Mouse (Mus musculus): ENCODE results near the gene Tgm4. TPM values are rescaled to one million over a fixed set of nuclear protein-coding genes. Genes with fewer than 3 reads are reported as not detected.
A peak's percentile ranks its signal among the peaks of the same experiment; 100 is the strongest.

Tgm4 gene
- polyA plus RNA-seq, 1 experiment from 2014 or later, result 0.24 TPM

DNA sequence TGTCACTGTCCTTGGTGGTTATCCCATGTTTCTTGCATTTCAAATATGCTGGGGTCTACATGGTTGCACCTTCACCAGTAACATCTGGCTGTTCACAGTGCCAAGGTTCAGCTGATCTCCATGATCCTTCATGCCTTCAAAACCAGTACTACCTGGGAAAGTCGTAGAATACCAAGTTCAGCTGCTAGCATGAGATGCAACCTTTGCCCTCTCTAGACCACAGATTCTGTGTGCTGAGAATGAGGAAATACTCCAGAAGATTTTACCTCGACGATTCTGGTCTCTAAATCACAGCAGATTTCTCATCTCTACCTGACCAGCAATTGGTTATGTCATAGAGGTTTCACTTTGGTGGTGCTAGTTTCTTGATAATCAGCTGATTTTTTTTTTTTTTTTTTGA lies 25.6 kb downstream of the Tgm4 start:
- 85% methylated on average over 3 of the region's 3 CpGs for WGBS
- H3K4me3 ChIP-seq, result no peak overlapping the region
- ATAC-seq (ENCODE audit: low FRiP score, low read depth), result no peak
- H3K27me3 ChIP-seq (replicated peaks), result no peaks in the 10 kb centered on the region
- no peak overlapping the region for H3K27ac ChIP-seq
- H3K4me2 ChIP-seq (replicated peaks), result no peak overlapping the region
- no peaks in the 10 kb centered on the region for H3K4me1 ChIP-seq
- no peak overlapping the region for H3K9ac ChIP-seq
- no peaks in the 10 kb centered on the region for H3K9me3 ChIP-seq
- no peaks in the 10 kb centered on the region for H3K36me3 ChIP-seq

DNA sequence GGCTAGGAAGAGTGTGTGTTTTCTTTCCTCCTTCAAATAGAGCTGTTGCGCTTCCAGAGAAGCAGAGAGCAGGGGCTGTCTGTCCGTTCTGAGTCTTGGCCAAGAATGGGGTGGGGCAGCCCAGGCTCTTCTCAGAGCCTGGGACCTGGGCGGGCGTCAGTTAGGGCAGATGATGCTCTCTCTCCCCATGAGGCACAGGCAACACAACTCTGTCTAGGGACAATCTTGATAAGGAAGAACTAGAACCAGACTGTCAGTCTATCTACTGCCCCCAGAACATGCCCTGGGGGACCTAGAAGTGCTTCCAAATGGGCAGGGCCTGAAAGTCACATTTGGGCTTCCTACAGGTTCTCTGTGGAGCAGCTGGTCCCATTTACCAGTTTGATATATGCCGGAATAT lies 44.6 kb downstream of the Tgm4 start:
- Histone ChIP-seq H3K27ac (no peak overlapping the region), H3K4me2 (replicated peaks) (no peak overlapping the region), H3K27me3 (replicated peaks) (no peaks in the 10 kb centered on the region), H3K9ac (no peak overlapping the region), H3K36me3 (peaks cover 82% of the 10 kb centered on the region), H3K9me3 (no peaks in the 10 kb centered on the region), H3K4me3 (no peak overlapping the region), H3K4me1 (no peaks in the 10 kb centered on the region)
- no peak for ATAC-seq (ENCODE audit: low FRiP score, low read depth)
- 86% methylated on average over 5 of the region's 5 CpGs for WGBS

DNA sequence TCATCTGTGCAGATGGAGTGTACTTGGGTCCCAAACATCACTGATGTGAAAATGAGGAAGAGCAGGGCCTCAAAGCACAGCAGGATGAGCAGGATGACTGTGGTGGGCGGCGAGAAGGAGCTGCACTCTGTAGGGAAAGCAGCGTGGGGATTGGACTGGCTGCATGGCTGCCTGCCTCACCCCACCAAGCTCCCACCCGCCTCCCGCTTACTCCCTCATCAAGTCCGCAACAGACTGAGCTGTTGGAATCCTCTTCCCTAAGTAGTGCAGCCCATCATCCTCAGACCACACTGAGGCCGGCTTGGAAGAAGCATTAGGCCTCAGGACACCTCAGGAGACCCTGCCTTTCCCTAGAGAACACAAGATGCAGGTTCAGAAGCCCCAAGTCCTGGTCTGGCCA lies 45.8 kb downstream of the Tgm4 start:
- Histone ChIP-seq H3K9ac (no peak overlapping the region), H3K27ac (no peak overlapping the region), H3K27me3 (replicated peaks) (no peaks in the 10 kb centered on the region), H3K9me3 (no peaks in the 10 kb centered on the region), H3K4me1 (no peaks in the 10 kb centered on the region), H3K36me3 (peaks cover 88% of the 10 kb centered on the region), H3K4me3 (no peak overlapping the region), H3K4me2 (replicated peaks) (no peak overlapping the region)
- no peak for ATAC-seq (ENCODE audit: low FRiP score, low read depth)
- WGBS, result 90% methylated on average over 7 of the region's 7 CpGs

DNA sequence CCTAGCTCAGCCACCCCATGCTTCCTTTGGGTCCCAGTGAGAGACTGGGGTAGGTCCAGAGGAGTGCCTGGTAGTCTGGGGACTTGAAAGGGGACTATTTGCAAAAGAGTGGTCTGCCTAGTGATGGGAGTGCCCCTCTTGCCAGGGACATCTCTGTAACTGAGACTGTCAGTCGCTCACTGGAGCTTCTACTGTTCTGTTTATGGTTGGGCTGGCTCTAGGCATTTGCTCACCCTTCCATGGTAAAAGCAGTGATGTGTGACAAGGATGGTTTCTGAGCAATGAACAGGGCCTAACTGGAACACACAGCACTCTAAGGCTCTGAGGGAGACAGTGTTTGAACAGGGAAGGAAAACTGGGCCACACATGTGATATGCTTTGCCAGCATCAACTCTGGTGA lies 46.3 kb downstream of the Tgm4 start:
- no peaks in the 10 kb centered on the region for H3K9me3 ChIP-seq
- H3K27ac ChIP-seq, result no peak overlapping the region
- no peak overlapping the region for H3K9ac ChIP-seq
- H3K36me3 ChIP-seq, result peaks cover 88% of the 10 kb centered on the region
- H3K27me3 ChIP-seq (replicated peaks), result no peaks in the 10 kb centered on the region
- no peak overlapping the region for H3K4me2 ChIP-seq (replicated peaks)
- no peaks in the 10 kb centered on the region for H3K4me1 ChIP-seq
- no peak overlapping the region for H3K4me3 ChIP-seq
- 79% methylated on average over 1 of the region's 1 CpGs for WGBS
- no peak for ATAC-seq (ENCODE audit: low FRiP score, low read depth)

DNA sequence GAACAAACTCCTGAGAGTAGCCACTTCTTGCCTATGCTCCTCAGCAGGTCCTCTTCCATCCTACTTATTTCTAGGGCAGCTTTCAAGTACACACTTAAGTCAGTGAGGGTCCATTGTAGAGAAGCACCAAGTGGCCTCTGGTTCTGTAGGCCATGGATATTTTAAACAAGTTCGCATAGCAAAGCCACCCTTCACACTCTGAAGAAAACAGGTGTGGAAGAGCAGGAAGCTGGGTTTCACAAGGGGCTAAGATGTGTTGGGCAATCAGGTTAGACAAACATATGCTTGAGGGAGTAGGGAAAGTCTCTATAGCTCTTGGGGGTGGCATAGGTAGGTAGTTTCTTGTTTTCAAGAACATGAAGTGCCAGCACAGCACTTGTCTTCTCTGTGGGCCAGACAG lies 50.8 kb downstream of the Tgm4 start:
- no peak overlapping the region for H3K27ac ChIP-seq
- H3K4me3 ChIP-seq, result no peak overlapping the region
- no peaks in the 10 kb centered on the region for H3K4me1 ChIP-seq
- ATAC-seq (ENCODE audit: low FRiP score, low read depth), result no peak
- no peak overlapping the region for H3K4me2 ChIP-seq (replicated peaks)
- no peaks in the 10 kb centered on the region for H3K9me3 ChIP-seq
- WGBS, result 91% methylated on average over 1 of the region's 1 CpGs
- H3K9ac ChIP-seq, result no peak overlapping the region
- no peaks in the 10 kb centered on the region for H3K27me3 ChIP-seq (replicated peaks)
- peaks cover 87% of the 10 kb centered on the region for H3K36me3 ChIP-seq

DNA sequence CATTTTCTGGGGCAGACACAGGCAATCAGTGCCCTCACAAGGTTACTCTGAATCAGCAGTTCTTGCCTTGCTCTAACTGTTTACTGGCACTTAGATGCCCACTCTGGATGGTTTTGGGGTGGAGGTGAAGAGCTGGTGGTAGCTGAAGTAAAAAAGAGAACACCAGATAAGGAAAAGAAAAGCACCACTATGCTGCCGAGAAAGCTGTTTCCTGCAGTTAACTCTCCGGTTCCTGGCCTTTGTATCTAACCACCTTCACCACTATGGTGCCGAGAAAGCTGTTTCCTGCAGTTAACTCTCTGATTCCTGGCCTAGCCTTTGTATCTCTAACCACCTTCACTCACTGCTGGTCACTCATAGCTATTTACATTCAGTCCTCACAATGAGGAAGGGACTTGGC lies 53.0 kb downstream of the Tgm4 start:
- WGBS, result 80% methylated on average over 3 of the region's 3 CpGs
- Histone ChIP-seq H3K27me3 (replicated peaks) (no peaks in the 10 kb centered on the region), H3K4me1 (no peaks in the 10 kb centered on the region), H3K4me2 (replicated peaks) (no peak overlapping the region), H3K9ac (no peak overlapping the region), H3K27ac (no peak overlapping the region), H3K9me3 (no peaks in the 10 kb centered on the region), H3K4me3 (no peak overlapping the region), H3K36me3 (peaks cover 76% of the 10 kb centered on the region)
- no peak for ATAC-seq (ENCODE audit: low FRiP score, low read depth)

DNA sequence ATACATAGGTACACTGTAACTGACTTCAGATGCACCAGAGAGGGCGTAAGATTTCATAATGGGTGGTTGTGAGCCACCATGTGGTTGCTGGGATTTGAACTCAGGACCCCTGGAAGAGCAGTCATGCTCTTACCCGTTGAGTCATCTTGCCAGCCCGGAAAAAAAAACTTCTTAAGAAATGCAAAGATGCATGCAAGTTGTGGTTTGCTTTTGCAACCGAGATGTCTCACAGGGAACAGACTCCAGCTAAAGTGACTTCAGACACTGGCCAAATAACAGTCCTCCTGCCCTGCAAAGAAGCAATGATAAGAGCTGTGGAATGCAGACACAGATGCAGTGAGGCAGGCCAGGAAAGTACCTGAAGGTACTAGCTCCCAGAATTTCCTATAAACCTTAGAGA lies 56.3 kb downstream of the Tgm4 start:
- WGBS, result 89% methylated on average over 4 of the region's 4 CpGs
- no peak overlapping the region for H3K4me3 ChIP-seq
- no peak overlapping the region for H3K9ac ChIP-seq
- no peaks in the 10 kb centered on the region for H3K27me3 ChIP-seq (replicated peaks)
- ATAC-seq (ENCODE audit: low FRiP score, low read depth), result no peak
- no peak overlapping the region for H3K27ac ChIP-seq
- H3K4me2 ChIP-seq (replicated peaks), result no peak overlapping the region
- H3K36me3 ChIP-seq, result peaks cover 68% of the 10 kb centered on the region
- no peaks in the 10 kb centered on the region for H3K9me3 ChIP-seq
- H3K4me1 ChIP-seq, result no peaks in the 10 kb centered on the region

DNA sequence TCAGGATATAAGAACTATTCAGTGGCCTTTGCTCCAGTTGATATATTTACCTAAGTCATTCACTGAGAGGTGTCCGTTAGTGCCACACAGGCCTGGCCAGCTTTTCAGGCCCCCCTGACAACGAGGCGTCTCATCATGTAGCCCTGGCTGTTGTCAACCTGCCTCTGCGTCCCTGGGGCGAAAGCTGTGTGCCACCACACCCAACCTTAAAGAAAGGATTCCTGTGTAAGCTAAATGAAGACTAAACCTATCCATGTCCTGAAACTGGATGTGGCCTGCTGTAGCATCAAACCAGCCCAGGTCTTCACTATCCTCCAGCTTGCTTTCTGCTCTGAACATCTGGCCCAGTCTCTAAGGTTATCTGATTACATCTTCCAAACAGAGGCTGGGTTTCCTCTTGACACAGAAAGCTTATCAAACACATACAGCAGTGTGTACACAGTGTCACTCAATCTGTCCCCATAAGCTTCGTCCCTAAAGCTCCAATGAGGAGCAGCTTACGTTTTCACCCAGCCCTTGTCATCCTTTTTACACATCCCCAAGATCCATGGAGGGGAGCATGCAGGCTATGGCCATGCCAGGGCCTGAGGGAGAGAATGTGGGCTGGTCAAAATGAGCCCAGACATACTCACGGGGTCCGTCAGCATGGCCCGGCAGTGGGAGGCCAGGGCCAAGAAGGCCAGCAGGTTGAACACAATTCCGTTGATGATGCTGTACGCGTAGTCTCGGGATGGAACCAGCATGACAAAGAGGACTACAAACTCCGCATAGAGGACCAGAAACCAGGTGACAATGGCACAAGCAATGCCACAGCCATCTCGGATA lies 65.3 kb downstream of the Tgm4 start:
- Histone ChIP-seq H3K9ac (no peak overlapping the region), H3K4me1 (no peaks in the 10 kb centered on the region), H3K4me2 (replicated peaks) (no peak overlapping the region), H3K27me3 (replicated peaks) (no peaks in the 10 kb centered on the region), H3K9me3 (no peaks in the 10 kb centered on the region), H3K36me3 (peaks cover 55% of the 10 kb centered on the region), H3K4me3 (no peak overlapping the region), H3K27ac (no peak overlapping the region)
- no peak for ATAC-seq (ENCODE audit: low FRiP score, low read depth)
- whole genome bisulfite sequencing, result 96% methylated on average over 16 of the region's 16 CpGs

DNA sequence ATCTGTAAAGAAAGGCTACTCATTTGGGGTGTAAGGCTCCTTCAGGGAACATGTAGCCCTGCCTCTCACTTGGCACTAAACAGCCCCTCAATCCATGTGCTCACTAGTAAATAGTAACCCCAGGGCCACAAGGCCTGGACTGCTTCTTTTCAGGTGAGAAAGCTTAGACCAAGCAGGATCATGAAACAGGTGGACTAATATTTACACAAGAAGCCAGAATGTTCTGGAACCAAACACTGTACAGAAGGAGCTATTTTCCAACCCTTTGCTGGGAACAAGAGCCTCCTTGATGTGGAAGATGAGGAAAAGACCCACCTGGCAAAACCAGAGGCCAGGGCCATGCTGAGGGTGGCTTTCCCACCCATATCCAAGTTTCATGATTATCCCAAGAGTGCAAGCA lies 68.9 kb downstream of the Tgm4 start:
- no peak overlapping the region for H3K4me2 ChIP-seq (replicated peaks)
- no peaks in the 10 kb centered on the region for H3K4me1 ChIP-seq
- H3K9me3 ChIP-seq, result no peaks in the 10 kb centered on the region
- H3K27ac ChIP-seq, result no peak overlapping the region
- H3K9ac ChIP-seq, result no peak overlapping the region
- no peaks in the 10 kb centered on the region for H3K27me3 ChIP-seq (replicated peaks)
- no peak overlapping the region for H3K4me3 ChIP-seq
- H3K36me3 ChIP-seq, result peaks cover 31% of the 10 kb centered on the region
- ATAC-seq (ENCODE audit: low FRiP score, low read depth), result no peak

DNA sequence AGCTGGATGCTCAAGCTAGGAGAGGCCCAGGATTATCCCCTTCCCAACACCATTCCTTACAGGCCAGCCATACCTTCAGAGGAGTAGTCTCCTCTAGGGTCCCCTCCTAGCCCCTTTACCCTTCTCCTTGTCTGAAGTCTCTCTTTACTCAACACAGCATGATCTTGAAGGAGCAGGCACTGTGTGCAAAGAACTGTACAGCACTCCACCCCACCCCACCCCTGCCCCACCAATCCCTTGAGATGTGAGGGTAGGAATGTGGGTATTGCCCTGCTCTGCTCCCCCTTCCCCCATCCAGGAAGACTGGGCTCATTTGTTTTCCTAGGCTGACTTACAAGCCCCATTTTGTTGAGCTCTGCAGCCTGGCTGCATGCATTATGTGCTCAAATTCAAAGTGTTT lies 69.8 kb downstream of the Tgm4 start:
- Histone ChIP-seq H3K27ac (no peak overlapping the region), H3K36me3 (peaks cover 25% of the 10 kb centered on the region)
- no peak for ATAC-seq (ENCODE audit: low FRiP score, low read depth)

DNA sequence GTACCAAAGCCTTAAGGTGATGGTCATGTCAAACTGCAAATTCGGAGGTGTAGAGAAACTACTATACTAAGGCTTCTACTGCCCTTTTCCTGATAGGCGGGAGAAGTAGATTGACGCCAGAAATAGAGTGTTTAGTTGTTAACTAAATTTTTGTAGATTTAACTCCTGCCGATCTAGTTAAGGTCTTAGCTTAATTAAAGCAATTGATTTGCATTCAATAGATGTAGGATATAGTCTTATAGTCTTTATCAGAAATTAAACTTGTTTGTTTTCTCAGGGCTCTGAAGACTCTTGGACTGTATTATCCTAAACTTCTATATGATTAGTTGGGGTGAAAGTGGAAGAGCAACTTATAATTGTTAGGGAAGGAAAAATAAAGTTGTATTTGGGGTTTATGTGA lies 72.7 kb downstream of the Tgm4 start:
- no peak overlapping the region for H3K4me2 ChIP-seq (replicated peaks)
- 94% methylated on average over 4 of the region's 4 CpGs for WGBS
- no peaks in the 10 kb centered on the region for H3K9me3 ChIP-seq
- H3K4me1 ChIP-seq, result peaks cover 9% of the 10 kb centered on the region
- no peak overlapping the region for H3K9ac ChIP-seq
- H3K4me3 ChIP-seq, result no peak overlapping the region
- H3K27ac ChIP-seq, result no peak overlapping the region
- no peak for ATAC-seq (ENCODE audit: low FRiP score, low read depth)
- H3K27me3 ChIP-seq (replicated peaks), result no peaks in the 10 kb centered on the region
- peaks cover 11% of the 10 kb centered on the region for H3K36me3 ChIP-seq

More for the DNA sequence above, 69.8 kb downstream of the Tgm4 start:
- no peak overlapping the region for H3K4me2 ChIP-seq (replicated peaks)
- H3K9me3 ChIP-seq, result no peaks in the 10 kb centered on the region
- H3K4me3 ChIP-seq, result no peak overlapping the region
- H3K4me1 ChIP-seq, result no peaks in the 10 kb centered on the region
- H3K27me3 ChIP-seq (replicated peaks), result no peaks in the 10 kb centered on the region
- no peak overlapping the region for H3K9ac ChIP-seq

DNA sequence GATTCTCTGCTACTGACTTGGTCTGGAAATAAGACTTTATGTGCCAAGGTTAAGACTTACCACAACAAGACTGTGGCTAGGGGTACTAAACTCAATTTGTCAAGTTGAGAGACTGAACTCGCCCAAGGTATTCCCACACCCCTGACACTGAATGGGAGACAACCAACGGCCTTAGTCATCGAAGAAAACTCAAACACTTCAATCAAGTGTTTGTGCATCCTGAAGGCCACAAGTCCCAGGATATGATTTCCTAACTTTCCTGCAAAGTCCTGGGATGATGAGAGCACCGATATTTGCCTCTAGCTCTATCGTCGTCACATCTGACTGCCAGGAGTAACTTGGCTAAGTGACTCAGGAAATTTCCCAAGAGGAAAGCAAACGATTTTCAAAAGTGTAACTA lies 74.7 kb downstream of the Tgm4 start:
- Histone ChIP-seq H3K27me3 (replicated peaks) (no peaks in the 10 kb centered on the region), H3K4me1 (peaks cover 16% of the 10 kb centered on the region), H3K36me3 (peaks cover 11% of the 10 kb centered on the region), H3K27ac (no peak overlapping the region), H3K9ac (no peak overlapping the region), H3K4me2 (replicated peaks) (no peak overlapping the region), H3K4me3 (no peak overlapping the region), H3K9me3 (no peaks in the 10 kb centered on the region)
- ATAC-seq (ENCODE audit: low FRiP score, low read depth), result no peak
- WGBS, result 96% methylated on average over 7 of the region's 7 CpGs

DNA sequence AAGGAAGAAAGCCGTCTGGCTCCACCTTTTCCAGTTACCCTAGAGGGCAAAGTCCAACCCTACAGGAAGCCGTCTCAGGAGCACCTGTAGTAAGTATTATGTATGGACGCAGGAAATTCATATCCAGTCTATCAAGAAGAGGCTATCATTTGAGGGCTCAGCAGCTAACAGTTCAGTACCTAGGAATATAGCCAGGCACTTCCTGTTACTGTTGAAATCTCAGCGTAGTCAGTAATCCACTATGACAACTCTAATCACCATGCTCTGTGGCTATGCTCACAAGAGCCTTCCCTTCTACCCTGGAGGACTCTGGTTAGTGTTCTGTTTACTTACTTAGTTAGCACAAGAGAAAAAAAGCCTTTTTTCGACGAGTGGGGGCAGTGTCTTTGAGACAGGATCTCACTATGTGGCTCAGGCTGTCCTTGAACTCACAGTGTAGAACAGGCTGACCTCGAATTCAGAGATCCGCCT lies 77.3 kb downstream of the Tgm4 start:
- WGBS, result 67% methylated on average over 8 of the region's 8 CpGs
- peak overlapping the region; percentile 87; the same call in 1 of the 2 replicates for H3K9ac ChIP-seq
- H3K27ac ChIP-seq, result no peak overlapping the region
- peaks cover 16% of the 10 kb centered on the region for H3K4me1 ChIP-seq
- H3K4me2 ChIP-seq (replicated peaks), result peak overlapping the region; percentile 90
- H3K9me3 ChIP-seq, result no peaks in the 10 kb centered on the region
- H3K4me3 ChIP-seq, result peak overlapping the region; percentile 92
- H3K36me3 ChIP-seq, result peaks cover 9% of the 10 kb centered on the region
- no peaks in the 10 kb centered on the region for H3K27me3 ChIP-seq (replicated peaks)
- no peak for ATAC-seq (ENCODE audit: low FRiP score, low read depth)

All from neural tube, embryonic 12.5 days (tissue).